In the genomic region with DNA sequence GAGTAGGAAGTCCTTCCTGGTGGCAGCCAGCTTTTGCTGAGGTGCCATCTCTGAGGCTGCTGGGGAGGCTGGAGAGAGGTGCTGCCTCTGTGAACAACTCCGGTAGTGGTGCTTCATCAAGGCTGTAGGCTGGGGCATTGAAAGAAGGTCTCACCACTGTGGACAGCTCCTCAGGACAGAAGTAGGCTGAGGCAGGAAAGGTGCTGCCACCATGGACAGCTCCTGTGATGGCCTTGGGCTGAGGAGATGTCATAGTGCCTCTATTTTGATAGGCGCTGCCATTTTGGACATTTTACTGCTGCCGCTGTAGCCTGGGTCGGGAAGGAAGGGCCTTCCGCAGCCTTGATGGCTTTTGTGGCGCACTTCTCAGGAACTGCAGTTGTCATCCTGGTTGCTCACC, we compare ENCODE assay signal across 10 mouse cellular contexts. TPM values are rescaled to one million over a fixed set of nuclear protein-coding genes. Genes with fewer than 3 reads are reported as not detected.
DNase-seq lines count a peak whose midpoint lies in the region; ATAC-seq lines count a peak whose summit lies in the region.
"Had no signal": no experiment of that assay in that cellular context is flagged by ENCODE, and none has a peak within 500 bp of the region (broad histone marks: within the 10 kb centered on the region; RNA-seq: fewer than 3 reads in every experiment).

No protein-coding gene starts in this region.

- peak overlapping the region; percentile 82 for H3K4me2 ChIP-seq in forebrain, embryonic 13.5 days
- peak overlapping the region; percentile 99; the same call in 1 of the 2 replicates for H3K4me2 ChIP-seq in liver, embryonic 15.5 days

- H3K27ac ChIP-seq in forebrain, embryonic 13.5 days, result no peak overlapping the region
- H3K27ac ChIP-seq in liver, embryonic 15.5 days (replicated peaks), result no peak overlapping the region
- H3K27ac ChIP-seq: macrophage had no signal

- DNase-seq in MN1 (ENCODE audit: low spot score), result no peak
- DNase-seq in right cerebral cortex, adult 18-20 months, result no peak
- no peak for DNase-seq in adrenal gland, postnatal 36 days
- DNase-seq in gastrocnemius, postnatal 10 days, result no peak
- DNase-seq: kidney, adult 11 months had no signal

- H3K9me3 ChIP-seq in megakaryocyte, embryonic 14.5 days, result no peaks in the 10 kb centered on the region
- no peaks in the 10 kb centered on the region for H3K9me3 ChIP-seq in forebrain, embryonic 13.5 days (replicated peaks)
- no peaks in the 10 kb centered on the region for H3K9me3 ChIP-seq in liver, embryonic 15.5 days (replicated peaks)

- H3K27me3 ChIP-seq in megakaryocyte, embryonic 14.5 days (replicated peaks), result no peaks in the 10 kb centered on the region
- H3K27me3 ChIP-seq in forebrain, embryonic 13.5 days, result no peaks in the 10 kb centered on the region
- no peaks in the 10 kb centered on the region for H3K27me3 ChIP-seq in liver, embryonic 15.5 days

- peaks cover 40% of the 10 kb centered on the region for H3K36me3 ChIP-seq in megakaryocyte, embryonic 14.5 days (replicated peaks; ENCODE audit: low read length)
- peaks cover 30% of the 10 kb centered on the region for H3K36me3 ChIP-seq in forebrain, embryonic 13.5 days (ENCODE audit: poor library complexity, severe bottlenecking)
- no peaks in the 10 kb centered on the region; the same call in 1 of the 2 replicates for H3K36me3 ChIP-seq in liver, embryonic 15.5 days (replicated peaks)

- H3K4me3 ChIP-seq in megakaryocyte, embryonic 14.5 days (replicated peaks), result peak overlapping the region; percentile 59
- H3K4me3 ChIP-seq in forebrain, embryonic 13.5 days, result peak overlapping the region; percentile 85
- no peak overlapping the region for H3K4me3 ChIP-seq in liver, embryonic 15.5 days (replicated peaks)

- H3K9ac ChIP-seq in forebrain, embryonic 13.5 days, result 0 out of 2 replicates have a peak overlapping the region, but pooled peaks have one; percentile 92
- H3K9ac ChIP-seq in liver, embryonic 15.5 days, result no peak overlapping the region

- H3K4me1 ChIP-seq in megakaryocyte, embryonic 14.5 days, result peaks cover 68% of the 10 kb centered on the region
- peaks cover 23% of the 10 kb centered on the region for H3K4me1 ChIP-seq in forebrain, embryonic 13.5 days
- peaks cover 31% of the 10 kb centered on the region for H3K4me1 ChIP-seq in liver, embryonic 15.5 days (replicated peaks)

- WGBS in forebrain, embryonic 13.5 days, result 96% methylated on average over 6 of the region's 6 CpGs
- 80% methylated on average over 6 of the region's 6 CpGs for WGBS in liver, embryonic 15.5 days (ENCODE audit: insufficient replicate concordance)

- no peak for ATAC-seq in megakaryocyte, adult 5-6 weeks (ENCODE audit: poor library complexity, severe bottlenecking)
- ATAC-seq in forebrain, embryonic 13.5 days, result no peak
- no peak for ATAC-seq in liver, embryonic 15.5 days (ENCODE audit: insufficient read depth)

RNA-seq across cellular contexts. Expression of gene Endov, which starts 1.7 kb away (rescaled TPM):
- polyA plus RNA-seq in megakaryocyte, embryonic 14.5 days (2012; ENCODE audit: insufficient read depth, low replicate concordance), result 8.7 and 10.0 TPM in 2 replicates
- total RNA-seq in megakaryocyte, adult 5-6 weeks (2015), result 4.5 and 4.7 TPM in 2 replicates
- total RNA-seq in megakaryocyte, adult 5-6 weeks (2017), result 5.3 and 5.6 TPM in 2 replicates
- polyA plus RNA-seq in forebrain, embryonic 13.5 days (2015; fragmentation: Nextera tagmentation; extraction: Ambion mirVana), result 18.7 TPM in 2 replicates
- polyA plus RNA-seq in liver, embryonic 15.5 days (2015; fragmentation: Nextera tagmentation; extraction: Ambion mirVana), result 5.3 and 5.8 TPM in 2 replicates
- 10 to 100 TPM; 16.6 to 17.3 TPM for total RNA-seq in adrenal gland, postnatal 36 days (2021)
- total RNA-seq in gastrocnemius, postnatal 10 days (2021), result 10 to 100 TPM in 1 of 2 experiments, 1 to 10 TPM in 1; 9.7 to 12.9 TPM

RNA-seq across cellular contexts. Expression of gene Nptx1, which starts 54.7 kb away (rescaled TPM):
- polyA plus RNA-seq in megakaryocyte, embryonic 14.5 days (2012; ENCODE audit: insufficient read depth, low replicate concordance), result 0.62 TPM in 1 of 2 replicates, not detected in the other
- not detected in 2 replicates for total RNA-seq in megakaryocyte, adult 5-6 weeks (2015)
- total RNA-seq in megakaryocyte, adult 5-6 weeks (2017), result not detected in 2 replicates
- polyA plus RNA-seq in forebrain, embryonic 13.5 days (2015; fragmentation: Nextera tagmentation; extraction: Ambion mirVana), result 4.1 and 4.7 TPM in 2 replicates
- 0.05 TPM in 1 of 2 replicates, not detected in the other for polyA plus RNA-seq in liver, embryonic 15.5 days (2015; fragmentation: Nextera tagmentation; extraction: Ambion mirVana)
- total RNA-seq in adrenal gland, postnatal 36 days (2021), result 1 to 10 TPM; 2.1 to 8.3 TPM
- total RNA-seq in gastrocnemius, postnatal 10 days (2021), result under 1 TPM; 0.50 to 0.66 TPM
